Mouse (Mus musculus): ENCODE data around the gene Fbl. TPM values are rescaled to one million over a fixed set of nuclear protein-coding genes. Genes with fewer than 3 reads are reported as not detected.

Fbl gene
- polyA plus RNA-seq, 1 experiment: 49.5 TPM

DNA sequence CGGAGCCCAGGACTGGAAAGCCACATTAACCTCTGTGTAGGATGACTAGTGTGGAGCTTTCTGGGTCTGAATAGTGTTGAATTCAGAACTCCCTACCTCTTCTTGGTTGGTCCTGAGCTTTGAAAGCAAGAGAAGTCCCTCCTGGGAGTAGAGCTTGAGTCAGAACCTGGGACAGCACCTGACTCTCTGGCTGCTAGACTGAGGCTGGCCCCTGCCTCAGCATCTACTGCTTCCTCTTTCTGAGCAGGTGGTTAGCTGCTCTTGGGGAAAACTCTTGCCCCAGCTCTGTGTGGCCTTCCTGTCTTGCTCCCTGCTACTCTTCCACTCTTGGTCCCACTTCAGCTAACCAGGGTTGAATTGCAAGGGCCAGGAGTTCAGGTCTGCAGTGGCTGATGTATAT lies 22.4 kb downstream of the Fbl start:
- DNase-seq (ENCODE audit: low read depth in 1 of 2, low spot score in 2 of 2): no peak
- H3K4me3 ChIP-seq (ENCODE audit: extremely low read depth, insufficient read depth, insufficient read length): no peak overlapping the region
- TF ChIP-seq CTCF (IDR thresholded peaks at IDR 0.05; ENCODE audit: extremely low read depth, insufficient read depth, insufficient read length, insufficient replicate concordance): no peak
- no peak for TF ChIP-seq POLR2A (IDR thresholded peaks at IDR 0.05; ENCODE audit: low read depth, low read length)
- no peaks in the 10 kb centered on the region for H3K27me3 ChIP-seq (ENCODE audit: control insufficient read depth, insufficient read depth, low read length)
- no peaks in the 10 kb centered on the region for H3K4me1 ChIP-seq (ENCODE audit: control insufficient read depth, insufficient read depth, insufficient read length)
- WGBS: 94% methylated on average over 1 of the region's 1 CpGs
- no peak overlapping the region for H3K27ac ChIP-seq (ENCODE audit: insufficient read depth, low read length)
- H3K36me3 ChIP-seq (ENCODE audit: control insufficient read depth, insufficient read depth, low read length): peaks cover 5% of the 10 kb centered on the region; the same call in 1 of the 2 replicates

DNA sequence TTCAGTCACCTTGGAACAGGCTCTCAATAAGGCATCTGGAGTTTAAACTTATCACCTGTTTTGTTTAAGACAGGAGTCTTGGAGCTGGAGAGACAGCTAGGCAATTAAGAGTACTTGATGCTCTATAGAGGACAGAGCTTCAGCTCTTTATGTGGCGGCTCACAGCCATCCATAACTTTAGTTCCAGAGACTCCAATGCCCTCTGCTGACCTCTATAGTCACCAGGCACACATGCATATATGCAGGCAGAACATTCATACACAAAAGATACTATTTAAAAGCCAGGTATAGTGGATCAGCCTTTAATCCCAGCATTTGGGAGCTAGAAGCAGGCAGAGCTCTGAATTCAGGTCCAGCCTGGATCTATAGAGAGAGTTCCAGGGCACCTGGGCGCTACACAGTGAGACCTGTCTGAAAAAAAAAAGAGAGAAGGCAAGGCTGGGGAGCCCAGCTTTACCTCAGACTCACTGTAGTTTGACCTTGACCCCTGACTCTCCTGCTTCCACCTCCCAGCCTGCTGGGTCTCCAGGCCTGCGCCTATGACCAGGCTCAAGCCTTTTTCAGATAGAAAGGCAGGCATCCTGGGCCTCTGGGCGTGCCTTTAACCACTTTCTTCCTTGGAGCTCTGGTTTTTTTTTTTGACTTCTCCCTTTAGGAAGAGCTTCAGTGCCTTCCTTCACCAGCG lies 26.0 kb downstream of the Fbl start:
- TF ChIP-seq POLR2A (IDR thresholded peaks at IDR 0.05; ENCODE audit: low read depth, low read length) (no peak), CTCF (IDR thresholded peaks at IDR 0.05; ENCODE audit: extremely low read depth, insufficient read depth, insufficient read length, insufficient replicate concordance) (no peak)
- Histone ChIP-seq H3K27me3 (ENCODE audit: control insufficient read depth, insufficient read depth, low read length) (no peaks in the 10 kb centered on the region), H3K4me1 (ENCODE audit: control insufficient read depth, insufficient read depth, insufficient read length) (no peaks in the 10 kb centered on the region), H3K36me3 (ENCODE audit: control insufficient read depth, insufficient read depth, low read length) (no peaks in the 10 kb centered on the region), H3K4me3 (ENCODE audit: extremely low read depth, insufficient read depth, insufficient read length) (no peak overlapping the region), H3K27ac (ENCODE audit: insufficient read depth, low read length) (no peak overlapping the region)
- 91% methylated on average over 5 of the region's 5 CpGs for WGBS
- no peak for DNase-seq (ENCODE audit: low read depth in 1 of 2, low spot score in 2 of 2)

GRCm38 (mm10) chr7:28196528-28196927 lies 27.0 kb downstream of the Fbl start:
- Histone ChIP-seq H3K27me3 (ENCODE audit: control insufficient read depth, insufficient read depth, low read length) (no peaks in the 10 kb centered on the region), H3K36me3 (ENCODE audit: control insufficient read depth, insufficient read depth, low read length) (no peaks in the 10 kb centered on the region), H3K27ac (ENCODE audit: insufficient read depth, low read length) (no peak overlapping the region), H3K4me1 (ENCODE audit: control insufficient read depth, insufficient read depth, insufficient read length) (no peaks in the 10 kb centered on the region), H3K4me3 (ENCODE audit: extremely low read depth, insufficient read depth, insufficient read length) (no peak overlapping the region)
- TF ChIP-seq POLR2A (IDR thresholded peaks at IDR 0.05; ENCODE audit: low read depth, low read length) (no peak), CTCF (IDR thresholded peaks at IDR 0.05; ENCODE audit: extremely low read depth, insufficient read depth, insufficient read length, insufficient replicate concordance) (no peak)
- no peak for DNase-seq (ENCODE audit: low read depth in 1 of 2, low spot score in 2 of 2)
- 89% methylated on average over 14 of the region's 14 CpGs for WGBS

DNA sequence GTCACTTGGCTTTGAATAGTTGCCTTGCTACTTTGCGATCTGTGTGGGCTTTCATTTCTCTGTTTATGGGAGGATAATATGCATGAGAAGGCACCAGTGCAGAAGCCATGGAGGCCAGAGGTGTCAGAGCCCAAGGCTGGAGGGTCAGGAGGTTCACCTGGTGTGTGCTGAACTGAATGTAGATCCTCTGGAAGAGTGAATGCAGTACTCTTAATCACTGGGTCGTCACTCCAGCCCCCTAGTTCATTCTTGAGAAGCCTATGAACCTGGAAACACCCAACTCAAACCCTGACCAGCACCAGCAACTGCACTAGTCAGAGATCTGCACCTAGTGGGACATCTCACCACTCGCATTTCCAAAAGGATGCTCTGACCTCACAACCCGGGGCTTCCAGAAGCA lies 29.5 kb downstream of the Fbl start:
- WGBS: 73% methylated on average over 4 of the region's 4 CpGs
- no peaks in the 10 kb centered on the region for H3K4me1 ChIP-seq (ENCODE audit: control insufficient read depth, insufficient read depth, insufficient read length)
- H3K27me3 ChIP-seq (ENCODE audit: control insufficient read depth, insufficient read depth, low read length): no peaks in the 10 kb centered on the region
- H3K27ac ChIP-seq (ENCODE audit: insufficient read depth, low read length): no peak overlapping the region
- H3K36me3 ChIP-seq (ENCODE audit: control insufficient read depth, insufficient read depth, low read length): no peaks in the 10 kb centered on the region
- no peak overlapping the region for H3K4me3 ChIP-seq (ENCODE audit: extremely low read depth, insufficient read depth, insufficient read length)
- TF ChIP-seq CTCF (IDR thresholded peaks at IDR 0.05; ENCODE audit: extremely low read depth, insufficient read depth, insufficient read length, insufficient replicate concordance) (no peak), POLR2A (IDR thresholded peaks at IDR 0.05; ENCODE audit: low read depth, low read length) (no peak)
- DNase-seq (ENCODE audit: low read depth in 1 of 2, low spot score in 2 of 2): no peak

GRCm38 (mm10) chr7:28203207-28204108 lies 33.9 kb downstream of the Fbl start:
- H3K36me3 ChIP-seq (ENCODE audit: control insufficient read depth, insufficient read depth, low read length): no peaks in the 10 kb centered on the region
- no peaks in the 10 kb centered on the region for H3K4me1 ChIP-seq (ENCODE audit: control insufficient read depth, insufficient read depth, insufficient read length)
- no peak for DNase-seq (ENCODE audit: low read depth in 1 of 2, low spot score in 2 of 2)
- no peak overlapping the region for H3K4me3 ChIP-seq (ENCODE audit: extremely low read depth, insufficient read depth, insufficient read length)
- no peak overlapping the region for H3K27ac ChIP-seq (ENCODE audit: insufficient read depth, low read length)
- WGBS: 69% methylated on average over 17 of the region's 19 CpGs
- TF ChIP-seq POLR2A (IDR thresholded peaks at IDR 0.05; ENCODE audit: low read depth, low read length) (no peak), CTCF (IDR thresholded peaks at IDR 0.05; ENCODE audit: extremely low read depth, insufficient read depth, insufficient read length, insufficient replicate concordance) (no peak)
- H3K27me3 ChIP-seq (ENCODE audit: control insufficient read depth, insufficient read depth, low read length): no peaks in the 10 kb centered on the region

DNA sequence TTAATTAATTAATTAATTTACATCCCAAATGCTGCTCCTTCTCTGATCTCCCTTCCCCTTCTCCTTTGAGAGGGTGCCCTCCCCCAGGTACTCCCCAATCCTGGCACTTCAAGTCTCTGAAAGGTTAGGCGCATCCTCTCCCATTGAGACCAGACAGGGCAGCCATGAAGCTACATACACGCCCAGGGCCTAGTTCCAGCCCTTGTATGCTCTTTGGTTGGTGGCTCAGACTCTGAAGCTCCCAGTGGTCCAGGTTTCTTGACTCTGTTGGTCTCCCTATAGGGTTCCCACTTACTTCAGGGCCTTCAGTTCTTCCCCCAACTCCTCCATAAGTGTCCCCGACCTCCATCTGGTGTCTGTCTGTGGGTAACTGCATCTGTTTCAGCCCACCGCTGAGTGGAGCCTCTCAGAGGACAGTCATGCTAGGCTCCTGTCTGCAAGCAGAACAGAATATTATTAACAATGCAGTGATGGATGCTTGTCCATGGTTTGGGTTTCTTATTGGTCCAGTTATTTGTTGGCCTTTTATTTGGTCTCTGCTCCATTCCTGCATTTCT lies 36.6 kb downstream of the Fbl start:
- TF ChIP-seq POLR2A (IDR thresholded peaks at IDR 0.05; ENCODE audit: low read depth, low read length) (no peak), CTCF (IDR thresholded peaks at IDR 0.05; ENCODE audit: extremely low read depth, insufficient read depth, insufficient read length, insufficient replicate concordance) (no peak)
- Histone ChIP-seq H3K27me3 (ENCODE audit: control insufficient read depth, insufficient read depth, low read length) (no peaks in the 10 kb centered on the region), H3K4me1 (ENCODE audit: control insufficient read depth, insufficient read depth, insufficient read length) (no peaks in the 10 kb centered on the region), H3K36me3 (ENCODE audit: control insufficient read depth, insufficient read depth, low read length) (no peaks in the 10 kb centered on the region), H3K4me3 (ENCODE audit: extremely low read depth, insufficient read depth, insufficient read length) (no peak overlapping the region), H3K27ac (ENCODE audit: insufficient read depth, low read length) (no peak overlapping the region)
- DNase-seq (ENCODE audit: low read depth in 1 of 2, low spot score in 2 of 2): no peak
- 79% methylated on average over 4 of the region's 4 CpGs for WGBS
